Mouse (Mus musculus) cerebellum, postnatal 4 days (tissue): ENCODE results near the gene E030030I06Rik.
A peak's percentile ranks its signal among the peaks of the same experiment; 100 is the strongest.
"Not testable (repeated sequence)": the region's sequence is repeated elsewhere in the genome, so short reads cannot be mapped to it uniquely, and the experiment has no call there.

ENCODE experiments used
- DNase-seq, 2 experiments: peaks; one replicate each; pipeline ENCODE4 v3.0.0; 2022; ENCODE audit warnings: low spot score in 2 of 2, mixed read lengths in 1 of 2

Gene E030030I06Rik

GRCm38 (mm10) chr10:22149073-22149690 lies at the start of gene E030030I06Rik:
Gene E030030I06Rik, minus strand, starts transcription at chr10:22149270.
- DNase-seq: peak in 1 of 2 experiments; percentile 18

GRCm38 (mm10) chr10:22191035-22191434 lies 42.0 kb upstream of the E030030I06Rik start:
- DNase-seq: not testable (repeated sequence)

- DNase-seq: not testable (repeated sequence)
Observed at GRCm38 (mm10) chr10:22176515-22176914, 27.4 kb upstream of the E030030I06Rik start.

GRCm38 (mm10) chr10:22174190-22174487 lies 25.1 kb upstream of the E030030I06Rik start:
- DNase-seq: not testable (repeated sequence)

GRCm38 (mm10) chr10:22173335-22174189 lies 24.5 kb upstream of the E030030I06Rik start:
- DNase-seq: not testable (repeated sequence)

GRCm38 (mm10) chr10:22172431-22173334 lies 23.6 kb upstream of the E030030I06Rik start:
- DNase-seq: not testable (repeated sequence)

- DNase-seq: not testable (repeated sequence)
Observed at GRCm38 (mm10) chr10:22169116-22169515, 20.0 kb upstream of the E030030I06Rik start.

GRCm38 (mm10) chr10:22167061-22167460 lies 18.0 kb upstream of the E030030I06Rik start:
- DNase-seq: not testable (repeated sequence)

- not testable (repeated sequence) for DNase-seq
Observed at GRCm38 (mm10) chr10:22166025-22166424, 17.0 kb upstream of the E030030I06Rik start.

- not testable (repeated sequence) for DNase-seq
Observed at GRCm38 (mm10) chr10:22165328-22166003, 16.4 kb upstream of the E030030I06Rik start.

- peak; percentile 66 to 77 for DNase-seq
Observed at GRCm38 (mm10) chr10:22163705-22164583, 14.9 kb upstream of the E030030I06Rik start.

GRCm38 (mm10) chr10:22163279-22163678 lies 14.2 kb upstream of the E030030I06Rik start:
- not testable (repeated sequence) for DNase-seq

GRCm38 (mm10) chr10:22159581-22160140 lies 10.6 kb upstream of the E030030I06Rik start:
- DNase-seq: no peak

GRCm38 (mm10) chr10:22159131-22159561 lies 10.1 kb upstream of the E030030I06Rik start:
- DNase-seq: no peak

GRCm38 (mm10) chr10:22158310-22158999 lies 9.4 kb upstream of the E030030I06Rik start, which contains the start of the genes Raet1e and H60b:
Gene Raet1e, plus strand, starts transcription at chr10:22158569.
Gene H60b, plus strand, starts transcription at chr10:22158586.
- DNase-seq: peak in 1 of 2 experiments; percentile 31

GRCm38 (mm10) chr10:22154871-22155799 lies 6.1 kb upstream of the E030030I06Rik start:
- no peak for DNase-seq

GRCm38 (mm10) chr10:22154127-22154526 lies 5.1 kb upstream of the E030030I06Rik start:
- peak in 1 of 2 experiments; percentile 11 for DNase-seq

- not testable (repeated sequence) for DNase-seq
Observed at GRCm38 (mm10) chr10:22153147-22153690, 4.1 kb upstream of the E030030I06Rik start.
